Mouse (Mus musculus) heart, adult 2 months (tissue): ENCODE results near the gene Pax7. TPM values are rescaled to one million over a fixed set of nuclear protein-coding genes. Genes with fewer than 3 reads are reported as not detected.

Experiments
- DNase-seq, 2 experiments: peaks; one replicate each; pipeline ENCODE4 v3.0.0; 2021
- H3K27ac ChIP-seq: fragments of 200-600 bp; 2 replicates; pipeline ENCODE4 v1.8.1; 2022
- H3K27me3 ChIP-seq: fragments of 200-500 bp; 2 replicates; pipeline ENCODE4 v1.6.1; 2012; ENCODE audit warnings: mild to moderate bottlenecking, low read length, inconsistent platforms, mixed read lengths; ENCODE audit not compliant: control insufficient read depth, insufficient read depth
- H3K36me3 ChIP-seq: fragments of 200-500 bp; 2 replicates; pipeline ENCODE4 v1.6.1; 2012; ENCODE audit warnings: low read length, inconsistent platforms; ENCODE audit not compliant: control insufficient read depth, insufficient read depth
- H3K4me1 ChIP-seq: fragments of 200-500 bp; 2 replicates; pipeline ENCODE4 v1.6.1; 2011; ENCODE audit warnings: low read length; ENCODE audit not compliant: control insufficient read depth, insufficient read depth
- H3K4me3 ChIP-seq: fragments of 200-600 bp; 2 replicates; pipeline ENCODE4 v1.8.1; 2022
- H3K79me2 ChIP-seq: fragments of 200-500 bp; replicated peaks from 2 replicates; pipeline ENCODE4 v1.6.1; 2012; ENCODE audit warnings: mild to moderate bottlenecking, inconsistent platforms, low read length, moderate library complexity, mixed read lengths; ENCODE audit not compliant: control insufficient read depth, insufficient read depth
- H3K9ac ChIP-seq: fragments of 200-500 bp; 2 replicates; pipeline ENCODE4 v1.6.1; 2012; ENCODE audit warnings: low read depth, mild to moderate bottlenecking, control low read depth, inconsistent platforms, low read length, mixed read lengths
- CTCF ChIP-seq: fragments of 200-600 bp; IDR thresholded peaks from 2 replicates; pipeline ENCODE4 v1.8.1; 2022; ENCODE audit warnings: antibody characterized with exemption, mild to moderate bottlenecking, moderate library complexity
- EP300 ChIP-seq: fragments of 200-500 bp; IDR thresholded peaks from 2 replicates; pipeline ENCODE4 v1.6.1; 2011; ENCODE audit warnings: low read depth, low read length, control low read depth; ENCODE audit not compliant: insufficient read depth
- POLR2A ChIP-seq: fragments of 200-500 bp; IDR thresholded peaks from 2 replicates; pipeline ENCODE4 v1.6.1; 2011; ENCODE audit warnings: mild to moderate bottlenecking, low read depth, low read length, control low read depth; ENCODE audit not compliant: insufficient read depth
- WGBS: fragments of 180-500 bp; shearing (Covaris S2); methylation state at CpG from one replicate; pipeline ENCODE4 v1.1.7; 2018; 5-methylcytosine and 5-hydroxymethylcytosine counted together
- intact Hi-C: fragments of 180-260 bp; cut with DNase I; formaldehyde crosslinking; loops from one replicate; pipeline ENCODE4 v1.15.1; 2025
- polyA plus RNA-seq: library from polyadenylated mRNA; depleted of rRNA; stranded (reverse); fragments of >200 nt; gene quantifications from 2 replicates; pipeline ENCODE4 v1.2.3, GENCODE M21; 2012
- total RNA-seq, 2 experiments: library from RNA; stranded (reverse); gene quantifications; 2 replicates each; pipeline ENCODE4 v1.2.3; 2021

The Pax7 gene
- total and polyA plus RNA-seq, 3 experiments, result not detected

DNA sequence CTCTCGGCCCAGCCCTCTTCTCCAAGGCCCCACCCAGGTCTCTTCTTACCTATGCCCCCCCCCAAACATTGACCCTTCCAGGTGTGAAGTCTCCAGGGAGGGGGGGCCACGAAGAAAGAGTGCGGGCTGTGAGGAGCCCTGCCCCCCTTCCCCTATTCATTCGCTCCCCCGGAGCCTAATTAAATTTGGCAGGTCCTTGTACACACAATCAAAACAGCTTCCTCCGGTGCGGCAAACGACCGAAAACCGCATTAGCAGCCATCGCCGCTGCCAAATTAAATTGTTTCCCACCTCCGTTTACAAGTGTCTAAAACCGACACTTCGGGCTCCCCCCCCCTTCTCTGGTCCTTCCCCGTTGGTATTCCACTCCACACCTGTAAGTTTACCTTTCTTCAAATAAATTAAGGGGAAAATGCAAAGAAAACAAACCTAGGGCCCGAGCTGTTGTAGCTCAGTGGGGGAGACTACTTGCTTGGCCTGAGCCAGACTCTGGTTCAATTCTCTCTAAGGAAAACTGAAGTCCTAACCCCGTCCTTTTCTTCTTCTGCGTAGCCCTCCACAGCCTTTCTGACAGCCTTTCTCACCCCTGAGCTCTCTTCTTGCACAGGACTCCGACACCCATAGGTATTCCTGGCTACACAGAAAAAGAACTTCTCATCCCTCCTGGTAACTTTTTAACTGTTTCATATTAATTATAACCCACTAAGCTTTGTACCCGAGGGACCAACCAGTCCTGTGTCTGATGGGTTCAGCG, 8.6 kb downstream of the Pax7 start:
- Histone ChIP-seq H3K9ac (no peak overlapping the region), H3K36me3 (no peaks in the 10 kb centered on the region), H3K4me3 (no peak overlapping the region), H3K4me1 (no peaks in the 10 kb centered on the region), H3K79me2 (no peaks in the 10 kb centered on the region), H3K27me3 (peaks cover 22% of the 10 kb centered on the region), H3K27ac (no peak overlapping the region)
- intact Hi-C loops, result no loop called here
- no peak for TF ChIP-seq EP300
- no peak for TF ChIP-seq CTCF
- TF ChIP-seq POLR2A, result no peak
- DNase-seq, result no peak
- WGBS, result 3% methylated on average over 22 of the region's 22 CpGs

DNA sequence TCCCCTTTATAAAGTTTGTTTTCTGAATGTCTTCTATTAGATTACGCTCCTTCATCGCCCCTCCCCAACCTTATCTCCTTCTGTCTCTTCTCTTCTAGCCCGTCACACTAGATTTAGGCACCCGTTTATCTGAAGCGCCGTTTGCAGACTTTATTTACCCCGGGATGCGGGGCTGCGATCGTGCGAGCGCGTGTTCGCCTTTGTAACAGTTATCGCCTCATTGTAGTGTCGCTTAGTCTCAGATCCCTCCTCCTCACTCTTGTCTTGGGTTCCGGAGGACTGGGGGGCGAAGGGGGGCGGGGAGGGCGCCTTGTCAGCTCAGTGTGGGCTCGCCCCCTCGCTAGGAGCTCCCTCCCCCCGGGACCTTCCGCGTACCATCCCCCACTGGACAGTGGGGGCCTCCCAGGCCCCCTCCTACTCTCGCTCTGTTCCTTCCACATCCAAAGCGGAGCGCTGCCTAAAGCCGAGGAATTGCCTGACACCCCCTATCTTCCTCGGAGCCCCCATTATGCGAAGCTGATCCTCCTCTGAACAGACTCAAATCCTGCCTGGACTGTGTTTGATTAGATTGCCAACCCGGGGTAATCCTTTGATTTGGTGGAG, 9.4 kb downstream of the Pax7 start:
- Histone ChIP-seq H3K9ac (no peak overlapping the region), H3K27me3 (peaks cover 21% of the 10 kb centered on the region), H3K4me1 (no peaks in the 10 kb centered on the region), H3K4me3 (no peak overlapping the region), H3K36me3 (no peaks in the 10 kb centered on the region), H3K27ac (no peak overlapping the region), H3K79me2 (no peaks in the 10 kb centered on the region)
- 2% methylated on average over 32 of the region's 32 CpGs for WGBS
- no peak for TF ChIP-seq CTCF
- no peak for TF ChIP-seq POLR2A
- TF ChIP-seq EP300, result no peak
- no peak for DNase-seq
- intact Hi-C loops, result no loop called here

DNA sequence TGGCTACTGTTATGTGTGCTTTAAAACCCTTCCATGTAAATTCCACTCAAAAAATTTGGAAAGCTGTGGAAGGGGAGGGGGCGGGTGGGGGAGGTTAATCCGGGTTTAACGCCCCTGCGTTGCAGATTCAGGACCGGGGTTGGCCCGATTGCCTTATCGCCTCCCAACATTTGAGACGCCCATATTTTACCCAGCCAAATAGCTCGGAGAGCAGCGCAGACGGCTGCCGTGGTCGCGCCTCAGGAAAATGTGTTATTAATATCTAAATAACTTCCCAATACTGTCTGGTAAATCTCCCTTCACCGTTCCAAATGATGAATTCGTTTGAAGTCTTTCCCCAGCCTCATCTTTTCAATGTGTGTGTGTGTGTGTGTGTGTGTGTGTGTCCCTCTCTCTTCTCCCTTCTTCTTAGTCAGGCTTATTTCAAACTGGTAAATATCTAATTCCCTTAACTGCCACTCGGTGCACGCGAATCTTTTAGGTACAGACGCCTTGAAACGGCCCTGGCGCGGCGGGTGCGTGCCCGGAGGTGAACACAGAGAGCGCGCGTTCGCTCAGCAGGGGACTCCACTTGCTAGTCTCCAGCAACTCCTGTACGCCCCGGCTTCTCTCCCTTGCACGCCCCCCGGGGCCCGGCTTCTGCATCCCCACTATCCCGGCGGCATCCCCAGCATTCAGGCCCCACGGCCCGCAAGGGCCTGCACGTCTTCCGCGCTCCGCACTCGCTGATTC, 10.0 kb downstream of the Pax7 start:
- 3% methylated on average over 44 of the region's 44 CpGs for WGBS
- peaks cover 18% of the 10 kb centered on the region for H3K27me3 ChIP-seq
- H3K36me3 ChIP-seq, result no peaks in the 10 kb centered on the region
- no peak overlapping the region for H3K9ac ChIP-seq
- intact Hi-C loops, result no loop called here
- no peaks in the 10 kb centered on the region for H3K79me2 ChIP-seq
- H3K27ac ChIP-seq, result no peak overlapping the region
- no peak for DNase-seq
- no peaks in the 10 kb centered on the region for H3K4me1 ChIP-seq
- H3K4me3 ChIP-seq, result no peak overlapping the region
- TF ChIP-seq CTCF (no peak), EP300 (no peak), POLR2A (no peak)

DNA sequence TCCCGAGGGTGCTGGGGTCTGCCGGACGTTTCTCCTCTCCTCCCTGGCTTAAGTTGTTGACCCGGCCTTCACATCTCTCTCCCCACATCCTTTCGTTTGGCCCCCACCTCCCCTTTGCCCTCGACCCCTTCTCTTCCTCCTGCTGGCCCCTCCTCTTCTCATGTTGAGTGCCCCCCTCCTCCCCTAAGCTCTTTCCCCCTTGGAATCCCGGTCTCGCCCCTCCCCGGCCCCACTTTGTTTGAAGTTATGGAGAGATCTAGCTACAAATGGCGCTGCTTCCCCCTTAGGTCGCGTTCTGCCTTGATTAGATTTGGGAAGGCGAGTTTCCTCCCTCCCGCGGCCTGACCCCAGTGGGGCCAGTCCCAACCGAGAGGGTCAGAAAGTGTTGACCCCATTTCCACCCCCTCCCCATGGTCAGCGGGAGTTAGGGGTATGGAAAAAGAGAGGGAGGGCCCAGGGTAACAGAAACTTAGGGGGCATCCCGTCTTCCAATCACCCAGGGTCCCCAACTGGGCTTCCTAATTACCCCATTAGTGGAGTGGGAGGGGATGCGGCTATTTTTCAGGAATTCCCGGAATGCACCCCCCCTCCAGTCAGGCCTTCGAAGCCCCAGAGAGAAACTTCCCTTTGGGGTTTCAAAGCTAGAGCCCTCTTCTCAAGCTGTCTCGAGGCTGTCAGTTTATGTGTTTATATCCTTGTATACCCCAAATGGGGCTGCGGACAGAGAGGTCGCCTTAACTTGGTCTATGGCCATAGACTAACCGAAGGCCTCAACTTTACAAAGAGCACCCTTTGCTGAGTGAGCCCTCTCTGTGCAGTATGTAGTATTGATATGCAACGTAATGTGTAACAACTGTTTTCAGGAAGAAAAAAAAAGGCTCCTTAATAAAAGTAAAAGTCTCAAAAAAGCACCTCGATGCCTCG, 10.9 kb downstream of the Pax7 start:
- no peak overlapping the region for H3K27ac ChIP-seq
- H3K9ac ChIP-seq, result no peak overlapping the region
- no peaks in the 10 kb centered on the region for H3K36me3 ChIP-seq
- no peaks in the 10 kb centered on the region for H3K79me2 ChIP-seq
- peaks cover 19% of the 10 kb centered on the region for H3K27me3 ChIP-seq
- TF ChIP-seq POLR2A (no peak), CTCF (no peak), EP300 (no peak)
- intact Hi-C loops, result no loop called here
- 4% methylated on average over 28 of the region's 28 CpGs for WGBS
- DNase-seq, result no peak
- no peak overlapping the region for H3K4me3 ChIP-seq
- no peaks in the 10 kb centered on the region for H3K4me1 ChIP-seq

DNA sequence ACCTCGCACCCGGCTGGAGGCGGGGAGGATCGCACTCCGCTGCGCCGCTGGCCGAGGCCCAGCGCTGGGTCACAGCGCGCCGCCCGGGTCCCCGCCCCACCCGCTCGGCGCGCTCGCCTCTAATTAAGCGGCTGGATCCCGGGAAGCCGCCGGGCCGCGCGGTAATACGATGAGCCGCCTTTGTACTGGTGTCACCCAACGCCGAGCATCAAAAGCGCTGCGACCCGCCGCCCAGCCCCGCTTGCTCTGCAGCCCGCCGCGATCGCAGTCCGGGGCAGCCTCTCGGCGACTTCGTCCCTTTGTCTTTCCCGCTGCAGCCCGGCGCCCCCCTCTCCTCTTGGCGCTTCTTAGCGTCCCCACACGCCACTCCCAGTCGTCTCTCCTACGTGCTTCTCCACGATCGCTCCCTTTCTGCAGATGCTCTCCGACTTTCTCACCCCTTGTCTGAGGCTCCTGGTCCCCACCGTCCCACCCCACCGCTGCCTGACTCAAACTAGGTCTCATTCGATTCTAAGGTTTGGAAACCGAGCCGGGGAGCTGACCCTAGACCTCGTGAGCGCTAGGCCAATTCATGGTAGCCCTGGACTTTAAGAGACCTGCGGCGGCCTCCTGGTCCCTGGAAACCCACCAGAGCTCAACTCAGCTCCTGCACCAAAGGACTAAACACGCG, 11.7 kb downstream of the Pax7 start:
- no peak for DNase-seq
- H3K79me2 ChIP-seq, result no peaks in the 10 kb centered on the region
- no peaks in the 10 kb centered on the region for H3K36me3 ChIP-seq
- no peak overlapping the region for H3K9ac ChIP-seq
- TF ChIP-seq POLR2A, result no peak
- TF ChIP-seq EP300, result no peak
- no peaks in the 10 kb centered on the region for H3K4me1 ChIP-seq
- no peak overlapping the region for H3K27ac ChIP-seq
- H3K27me3 ChIP-seq, result peaks cover 19% of the 10 kb centered on the region
- no peak overlapping the region for H3K4me3 ChIP-seq
- WGBS, result 1% methylated on average over 64 of the region's 65 CpGs
- intact Hi-C loops, result no loop called here
